Mouse (Mus musculus): ENCODE measurements around the gene Nkx2-4. TPM values are rescaled to one million over a fixed set of nuclear protein-coding genes. Genes with fewer than 3 reads are reported as not detected.

Nkx2-4 gene
- polyA plus RNA-seq, 1 experiment from 2014 or later = not detected

GRCm38 (mm10) chr2:147067480-147068246 is 17.6 kb downstream of the Nkx2-4 start:
- Histone ChIP-seq H3K4me3 (no peak overlapping the region), H3K27ac (no peak overlapping the region), H3K27me3 (ENCODE audit: insufficient read depth, poor library complexity, severe bottlenecking) (no peaks in the 10 kb centered on the region), H3K4me1 (no peaks in the 10 kb centered on the region), H3K9me3 (no peaks in the 10 kb centered on the region), H3K36me3 (peaks cover 39% of the 10 kb centered on the region)
- DNase-seq (ENCODE audit: low spot score) = no peak
- 74% methylated on average over 1 of the region's 1 CpGs for WGBS

DNA sequence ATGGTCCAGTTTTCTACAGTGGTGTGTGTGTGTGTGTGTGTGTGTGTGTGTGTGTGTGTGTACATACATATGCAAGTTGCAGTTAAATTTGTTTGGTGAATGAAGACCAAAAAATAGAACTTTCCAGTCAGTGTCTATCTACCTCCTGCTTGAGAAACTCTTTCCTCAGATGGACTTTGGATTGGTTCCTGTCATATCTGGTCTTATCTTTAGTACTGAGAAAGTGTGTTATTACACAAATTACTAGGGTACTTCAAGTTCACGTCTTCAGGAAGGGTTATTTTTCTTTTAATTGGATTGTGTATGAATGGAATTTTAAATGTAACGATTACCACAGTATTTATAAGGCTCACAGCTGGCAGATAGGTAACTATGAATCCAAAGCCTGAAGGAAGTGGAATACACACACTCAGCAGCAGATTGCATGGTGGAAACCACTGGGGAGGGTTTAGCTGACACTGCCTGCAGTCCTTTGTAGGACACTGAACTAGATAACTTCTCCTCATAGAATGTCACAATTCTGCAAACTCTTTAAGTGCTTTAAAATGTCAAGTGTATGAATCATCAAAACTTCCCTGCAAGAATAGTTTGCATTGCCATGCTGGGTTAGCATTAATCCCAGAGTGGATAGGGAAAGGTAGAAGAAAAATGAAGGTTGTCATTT is 31.9 kb downstream of the Nkx2-4 start:
- WGBS = 83% methylated on average over 2 of the region's 2 CpGs
- H3K4me1 ChIP-seq = no peaks in the 10 kb centered on the region
- H3K4me3 ChIP-seq = no peak overlapping the region
- H3K36me3 ChIP-seq = peaks cover 65% of the 10 kb centered on the region
- no peak overlapping the region for H3K27ac ChIP-seq
- no peaks in the 10 kb centered on the region for H3K27me3 ChIP-seq (ENCODE audit: insufficient read depth, poor library complexity, severe bottlenecking)
- H3K9me3 ChIP-seq = no peaks in the 10 kb centered on the region
- no peak for DNase-seq (ENCODE audit: low spot score)

DNA sequence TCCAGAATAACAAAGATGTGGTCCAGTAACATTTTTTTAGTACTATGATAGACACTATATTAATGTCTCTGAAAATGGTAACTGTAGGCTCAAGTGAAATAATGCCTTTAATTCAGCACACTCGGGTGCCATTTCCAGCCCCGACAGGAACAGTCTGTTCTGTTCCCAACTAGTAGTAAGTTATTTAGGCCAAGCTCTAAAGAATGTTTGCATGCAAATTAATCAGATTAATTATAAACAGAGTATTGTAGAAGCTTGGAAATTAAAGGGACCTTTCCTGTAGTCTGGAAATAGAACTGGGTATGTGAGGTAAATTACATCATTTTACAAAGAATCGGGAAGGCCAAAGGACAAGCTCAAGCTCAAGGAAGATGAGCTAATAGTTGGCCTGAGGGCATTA is 38.2 kb downstream of the Nkx2-4 start:
- Histone ChIP-seq H3K27ac (no peak overlapping the region), H3K9me3 (no peaks in the 10 kb centered on the region), H3K27me3 (ENCODE audit: insufficient read depth, poor library complexity, severe bottlenecking) (no peaks in the 10 kb centered on the region), H3K4me3 (no peak overlapping the region), H3K4me1 (no peaks in the 10 kb centered on the region), H3K36me3 (peaks cover 72% of the 10 kb centered on the region)
- no peak for DNase-seq (ENCODE audit: low spot score)
- 93% methylated on average over 3 of the region's 3 CpGs for WGBS

DNA sequence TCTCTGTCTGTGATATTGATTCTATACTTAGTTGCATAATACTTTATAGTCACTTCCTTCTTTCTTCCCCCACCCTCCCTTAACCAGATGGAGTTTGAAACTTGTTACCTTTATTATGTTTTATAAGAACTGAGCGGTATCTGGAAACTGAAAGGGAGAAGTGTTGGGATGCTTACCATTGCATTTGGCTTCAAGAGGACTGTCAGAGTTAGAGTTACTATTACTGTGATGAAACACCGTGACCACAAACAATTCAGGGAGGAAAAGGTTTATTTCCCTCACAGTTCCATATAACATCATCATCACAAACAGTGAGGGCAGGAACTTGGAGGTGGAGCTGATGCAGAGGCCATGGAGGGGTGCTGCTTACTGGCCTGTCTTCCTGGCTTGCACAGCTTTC is 49.4 kb downstream of the Nkx2-4 start:
- H3K4me1 ChIP-seq = no peaks in the 10 kb centered on the region
- H3K9me3 ChIP-seq = no peaks in the 10 kb centered on the region
- H3K36me3 ChIP-seq = peaks cover 62% of the 10 kb centered on the region
- no peak overlapping the region for H3K27ac ChIP-seq
- no peaks in the 10 kb centered on the region for H3K27me3 ChIP-seq (ENCODE audit: insufficient read depth, poor library complexity, severe bottlenecking)
- no peak overlapping the region for H3K4me3 ChIP-seq
- no peak for DNase-seq (ENCODE audit: low spot score)
- WGBS = 95% methylated on average over 2 of the region's 2 CpGs

Other genes starting within 250 kb of the Nkx2-4 start
- 18.7 and 20.8 TPM in 2 replicates for gene Kiz, start 229.6 kb downstream of the Nkx2-4 start, polyA plus RNA-seq (2016; fragmentation: Nextera tagmentation; extraction: Ambion mirVana)
- gene Xrn2, start 72.4 kb downstream of the Nkx2-4 start, polyA plus RNA-seq (2016; fragmentation: Nextera tagmentation; extraction: Ambion mirVana) = 65.4 and 74.8 TPM in 2 replicates
- 0.08 TPM in 1 of 2 replicates, not detected in the other for gene Nkx2-2, start 108.8 kb upstream of the Nkx2-4 start, polyA plus RNA-seq (2016; fragmentation: Nextera tagmentation; extraction: Ambion mirVana)

All from heart, embryonic 10.5 days (tissue).